Mouse (Mus musculus): ENCODE measurements around the gene Afap1. TPM values are rescaled to one million over a fixed set of nuclear protein-coding genes. Genes with fewer than 3 reads are reported as not detected.

Afap1 gene
- total RNA-seq, 2 experiments from 2014 or later, result 24.2 to 30.6 TPM

- peak; percentile 75 for DNase-seq
Measured at GRCm38 (mm10) chr5:36040398-36041235, 147.5 kb downstream of the Afap1 start.

- no peak for DNase-seq
Measured at GRCm38 (mm10) chr5:36041236-36041562, 148.1 kb downstream of the Afap1 start.

GRCm38 (mm10) chr5:36041756-36042155, 148.6 kb downstream of the Afap1 start:
- DNase-seq, result no peak

GRCm38 (mm10) chr5:36043154-36043553, 150.0 kb downstream of the Afap1 start:
- no peak for DNase-seq

Other genes starting within 250 kb of the Afap1 start
- 10 to 100 TPM; 51.0 to 61.0 TPM for gene Htra3, start 213.5 kb upstream of the Afap1 start, total RNA-seq (2021)
- gene Sh3tc1, start 153.3 kb upstream of the Afap1 start, total RNA-seq (2021), result 10 to 100 TPM in 1 of 2 experiments, 1 to 10 TPM in 1; 9.5 to 17.6 TPM
- gene Ablim2, start 135.4 kb upstream of the Afap1 start, total RNA-seq (2021), result 1 to 10 TPM; 4.0 to 8.9 TPM